Mouse (Mus musculus): Measurements from ENCODE around the gene Tmem175.

Tmem175 gene

GRCm38 (mm10) chr5:108653341-108653740 lies 23.8 kb downstream of the Tmem175 start:
- no peak for DNase-seq (ENCODE audit: low spot score in 2 of 2)

- DNase-seq (ENCODE audit: low spot score in 2 of 2), result no peak
These were observed 24.9 kb downstream of the Tmem175 start for GRCm38 (mm10) chr5:108654444-108654990.

GRCm38 (mm10) chr5:108655381-108655780 lies 25.8 kb downstream of the Tmem175 start:
- DNase-seq (ENCODE audit: low spot score in 2 of 2), result no peak

GRCm38 (mm10) chr5:108655891-108656650 lies 26.5 kb downstream of the Tmem175 start:
- DNase-seq (ENCODE audit: low spot score in 2 of 2), result no peak

GRCm38 (mm10) chr5:108657406-108657805 lies 27.8 kb downstream of the Tmem175 start:
- DNase-seq (ENCODE audit: low spot score in 2 of 2), result no peak

- no peak for DNase-seq (ENCODE audit: low spot score in 2 of 2)
These were observed 29.0 kb downstream of the Tmem175 start for GRCm38 (mm10) chr5:108658611-108659010.

- no peak for DNase-seq (ENCODE audit: low spot score in 2 of 2)
These were observed 30.4 kb downstream of the Tmem175 start, which contains the start of gene Idua for GRCm38 (mm10) chr5:108659698-108660631. TSS of gene Idua (plus strand) at chr5:108660331.

- DNase-seq (ENCODE audit: low spot score in 2 of 2), result peak; percentile 87
These were observed 31.2 kb downstream of the Tmem175 start for GRCm38 (mm10) chr5:108660632-108661268.

- DNase-seq (ENCODE audit: low spot score in 2 of 2), result no peak
These were observed 33.2 kb downstream of the Tmem175 start for GRCm38 (mm10) chr5:108662772-108663171.

- DNase-seq (ENCODE audit: low spot score in 2 of 2), result no peak
These were observed 35.5 kb downstream of the Tmem175 start for GRCm38 (mm10) chr5:108665066-108665465.

GRCm38 (mm10) chr5:108667370-108667769 lies 37.8 kb downstream of the Tmem175 start:
- DNase-seq (ENCODE audit: low spot score in 2 of 2), result no peak

- DNase-seq (ENCODE audit: low spot score in 2 of 2), result no peak
These were observed 38.9 kb downstream of the Tmem175 start for GRCm38 (mm10) chr5:108668387-108668932.

- peak; percentile 69 to 77 for DNase-seq (ENCODE audit: low spot score in 2 of 2)
These were observed 39.7 kb downstream of the Tmem175 start, which contains the start of gene Dgkq for GRCm38 (mm10) chr5:108668977-108669936. TSS of gene Dgkq (minus strand) at chr5:108669672.

- no peak for DNase-seq (ENCODE audit: low spot score in 2 of 2)
These were observed 40.4 kb downstream of the Tmem175 start for GRCm38 (mm10) chr5:108669986-108670385.

- DNase-seq (ENCODE audit: low spot score in 2 of 2), result peak; percentile 41 to 50
These were observed 41.2 kb downstream of the Tmem175 start for GRCm38 (mm10) chr5:108670785-108671184.

- no peak for DNase-seq (ENCODE audit: low spot score in 2 of 2)
These were observed 42.2 kb downstream of the Tmem175 start for GRCm38 (mm10) chr5:108671757-108672156.

- no peak for DNase-seq (ENCODE audit: low spot score in 2 of 2)
These were observed 45.1 kb downstream of the Tmem175 start for GRCm38 (mm10) chr5:108674624-108675023.

GRCm38 (mm10) chr5:108675251-108675816 lies 45.8 kb downstream of the Tmem175 start, which contains the start of gene Slc26a1:
TSS of gene Slc26a1 (minus strand) at chr5:108675569.
- DNase-seq (ENCODE audit: low spot score in 2 of 2), result no peak

GRCm38 (mm10) chr5:108676772-108677498 lies 47.4 kb downstream of the Tmem175 start:
- DNase-seq (ENCODE audit: low spot score in 2 of 2), result no peak

Measured in spleen, postnatal 14 days (tissue).